Mouse (Mus musculus): ENCODE measurements at regions not wholly inside any gene's neighbourhood (a gene's known extent, or its start where the extent isn't known, plus 50 kb on each side); places are given as distances from the start of the nearest gene placed in this dataset.
"Not testable (repeated sequence)": the region's sequence is repeated elsewhere in the genome, so short reads cannot be mapped to it uniquely, and the experiment has no call there.

- not testable (repeated sequence) for H3K4me3 ChIP-seq (ENCODE audit: insufficient read depth, low read depth, low read length); H3K4me1 ChIP-seq (ENCODE audit: control insufficient read depth, insufficient read depth, insufficient read length, low read length); H3K27ac ChIP-seq (replicated peaks; ENCODE audit: low read depth, low read length)
Measured at GRCm38 (mm10) chr8:118209301-118209700, 74.2 kb upstream of the Cdh13 start.

DNA sequence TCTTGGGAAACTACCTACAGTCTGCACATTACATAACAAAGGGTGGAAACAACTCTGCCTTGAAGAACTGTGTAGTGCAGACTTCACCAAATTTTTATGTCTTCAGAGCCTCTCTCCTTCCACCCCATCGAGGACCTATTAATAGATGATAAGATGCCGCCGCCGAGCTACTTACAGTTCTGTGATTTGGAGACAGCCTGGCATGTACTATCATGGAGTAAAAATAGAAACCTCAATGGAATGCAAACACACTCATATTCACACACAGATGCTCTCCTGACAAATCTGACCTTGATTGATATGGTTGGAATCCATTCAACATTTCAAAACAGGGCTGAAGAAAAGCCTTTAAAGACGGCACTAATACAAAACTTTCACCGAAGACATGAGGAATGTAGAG is 92.7 kb upstream of the Cdh13 start:
- H3K4me1 ChIP-seq (ENCODE audit: control insufficient read depth, insufficient read depth, insufficient read length, low read length): no peaks in the 10 kb centered on the region
- no peak overlapping the region for H3K4me3 ChIP-seq (ENCODE audit: insufficient read depth, low read depth, low read length)
- no peak overlapping the region for H3K27ac ChIP-seq (replicated peaks; ENCODE audit: low read depth, low read length)

- H3K4me1 ChIP-seq (ENCODE audit: control insufficient read depth, insufficient read depth, insufficient read length, low read length): no peaks in the 10 kb centered on the region
- no peak overlapping the region for H3K27ac ChIP-seq (replicated peaks; ENCODE audit: low read depth, low read length)
- no peak overlapping the region for H3K4me3 ChIP-seq (ENCODE audit: insufficient read depth, low read depth, low read length)
Measured at GRCm38 (mm10) chr8:118189226-118189625, 94.3 kb upstream of the Cdh13 start.

- no peak overlapping the region for H3K27ac ChIP-seq (replicated peaks; ENCODE audit: low read depth, low read length)
- no peak overlapping the region for H3K4me3 ChIP-seq (ENCODE audit: insufficient read depth, low read depth, low read length)
- no peaks in the 10 kb centered on the region for H3K4me1 ChIP-seq (ENCODE audit: control insufficient read depth, insufficient read depth, insufficient read length, low read length)
Measured at GRCm38 (mm10) chr8:118169001-118169413, 114.5 kb upstream of the Cdh13 start.

- no peak overlapping the region for H3K27ac ChIP-seq (replicated peaks; ENCODE audit: low read depth, low read length)
- no peaks in the 10 kb centered on the region for H3K4me1 ChIP-seq (ENCODE audit: control insufficient read depth, insufficient read depth, insufficient read length, low read length)
- H3K4me3 ChIP-seq (ENCODE audit: insufficient read depth, low read depth, low read length): no peak overlapping the region
Measured at GRCm38 (mm10) chr8:118162171-118162570, 121.4 kb upstream of the Cdh13 start.

- H3K4me3 ChIP-seq (ENCODE audit: insufficient read depth, low read depth, low read length): no peak overlapping the region
- peaks cover 2% of the 10 kb centered on the region; the same call in 1 of the 2 replicates for H3K4me1 ChIP-seq (ENCODE audit: control insufficient read depth, insufficient read depth, insufficient read length, low read length)
- H3K27ac ChIP-seq (replicated peaks; ENCODE audit: low read depth, low read length): no peak overlapping the region
Measured at GRCm38 (mm10) chr8:118147359-118148205, 136.0 kb upstream of the Cdh13 start.

DNA sequence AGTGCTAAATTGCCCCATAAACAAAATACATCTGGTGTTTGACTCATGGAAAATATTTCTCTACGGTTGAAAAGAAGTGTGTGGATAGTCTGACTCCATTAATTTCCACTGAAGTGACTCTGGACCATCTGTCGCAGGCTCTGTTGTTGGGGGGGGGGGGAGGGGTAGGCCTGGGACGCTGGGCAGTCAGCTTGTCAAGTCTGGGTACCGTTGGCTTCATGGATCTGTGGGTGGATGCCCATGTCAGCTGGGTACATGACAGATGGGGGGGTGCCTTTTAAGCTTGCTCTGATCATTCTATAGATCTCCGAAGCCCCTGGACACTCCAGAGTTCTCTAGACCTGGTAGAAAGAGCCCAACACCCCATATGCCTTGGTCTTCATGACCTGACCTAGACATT is 139.0 kb upstream of the Cdh13 start:
- Histone ChIP-seq H3K4me3 (ENCODE audit: insufficient read depth, low read depth, low read length) (no peak overlapping the region), H3K4me1 (ENCODE audit: control insufficient read depth, insufficient read depth, insufficient read length, low read length) (peaks cover 2% of the 10 kb centered on the region; the same call in 1 of the 2 replicates), H3K27ac (replicated peaks; ENCODE audit: low read depth, low read length) (no peak overlapping the region)

- Histone ChIP-seq H3K27ac (replicated peaks; ENCODE audit: low read depth, low read length) (peak overlapping the region; percentile 97), H3K4me3 (ENCODE audit: insufficient read depth, low read depth, low read length) (no peak overlapping the region), H3K4me1 (ENCODE audit: control insufficient read depth, insufficient read depth, insufficient read length, low read length) (peaks cover 2% of the 10 kb centered on the region; the same call in 1 of the 2 replicates)
Measured at GRCm38 (mm10) chr8:118142311-118142710, 141.2 kb upstream of the Cdh13 start.

GRCm38 (mm10) chr8:118139928-118140327 is 143.6 kb upstream of the Cdh13 start:
- no peak overlapping the region for H3K4me3 ChIP-seq (ENCODE audit: insufficient read depth, low read depth, low read length)
- peaks cover 2% of the 10 kb centered on the region; the same call in 1 of the 2 replicates for H3K4me1 ChIP-seq (ENCODE audit: control insufficient read depth, insufficient read depth, insufficient read length, low read length)
- H3K27ac ChIP-seq (replicated peaks; ENCODE audit: low read depth, low read length): no peak overlapping the region

DNA sequence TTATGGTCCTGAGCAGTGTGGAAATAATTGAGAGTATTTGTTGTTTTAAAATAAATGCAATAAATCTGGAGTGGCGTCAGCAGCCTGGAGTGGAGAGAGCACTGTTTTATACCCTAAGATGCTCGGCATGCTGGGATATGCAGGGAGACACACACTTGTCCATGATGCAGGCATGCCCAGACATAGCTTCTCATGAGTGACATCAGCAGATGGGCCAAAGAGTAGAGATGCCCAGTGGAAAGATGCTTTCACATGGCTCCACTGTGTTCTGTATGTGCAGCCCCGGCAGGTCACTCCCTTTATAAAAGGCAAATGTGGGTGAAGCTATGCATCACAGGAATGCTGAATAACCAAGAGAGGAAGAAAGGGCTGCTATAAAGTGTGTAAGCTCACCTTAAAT is 145.7 kb upstream of the Cdh13 start:
- no peak overlapping the region for H3K27ac ChIP-seq (replicated peaks; ENCODE audit: low read depth, low read length)
- no peaks in the 10 kb centered on the region; the same call in 1 of the 2 replicates for H3K4me1 ChIP-seq (ENCODE audit: control insufficient read depth, insufficient read depth, insufficient read length, low read length)
- H3K4me3 ChIP-seq (ENCODE audit: insufficient read depth, low read depth, low read length): no peak overlapping the region

GRCm38 (mm10) chr8:118124993-118125392 is 158.5 kb upstream of the Cdh13 start:
- Histone ChIP-seq H3K27ac (replicated peaks; ENCODE audit: low read depth, low read length) (no peak overlapping the region), H3K4me3 (ENCODE audit: insufficient read depth, low read depth, low read length) (no peak overlapping the region), H3K4me1 (ENCODE audit: control insufficient read depth, insufficient read depth, insufficient read length, low read length) (no peaks in the 10 kb centered on the region)

DNA sequence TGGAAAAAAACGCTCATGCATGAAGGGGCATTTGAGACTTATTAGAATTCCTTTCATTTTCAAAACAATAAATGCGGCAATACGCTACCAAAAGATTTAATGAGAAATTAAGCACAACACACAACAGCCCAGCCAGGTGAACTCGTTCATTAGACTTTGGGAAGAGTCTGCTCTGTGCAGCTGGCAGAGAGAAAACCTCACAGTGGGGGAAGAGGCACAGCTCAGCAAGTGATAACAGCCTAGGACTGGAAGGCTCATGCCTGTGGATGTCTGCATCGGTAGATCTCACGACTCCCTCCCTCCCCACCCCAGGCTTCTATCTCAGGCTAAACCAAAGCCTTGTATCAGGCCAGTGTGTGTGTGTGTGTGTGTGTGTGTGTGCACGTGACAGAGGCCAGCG is 169.3 kb upstream of the Cdh13 start:
- no peak overlapping the region for H3K4me3 ChIP-seq (ENCODE audit: insufficient read depth, low read depth, low read length)
- peaks cover 3% of the 10 kb centered on the region; the same call in 1 of the 2 replicates for H3K4me1 ChIP-seq (ENCODE audit: control insufficient read depth, insufficient read depth, insufficient read length, low read length)
- no peak overlapping the region for H3K27ac ChIP-seq (replicated peaks; ENCODE audit: low read depth, low read length)

- Histone ChIP-seq H3K4me1 (ENCODE audit: control insufficient read depth, insufficient read depth, insufficient read length, low read length) (no peaks in the 10 kb centered on the region), H3K4me3 (ENCODE audit: insufficient read depth, low read depth, low read length) (no peak overlapping the region), H3K27ac (replicated peaks; ENCODE audit: low read depth, low read length) (no peak overlapping the region)
Measured at GRCm38 (mm10) chr8:118104464-118105050, 179.0 kb upstream of the Cdh13 start.

GRCm38 (mm10) chr8:118101346-118101745 is 182.2 kb upstream of the Cdh13 start:
- Histone ChIP-seq H3K4me3 (ENCODE audit: insufficient read depth, low read depth, low read length) (no peak overlapping the region), H3K27ac (replicated peaks; ENCODE audit: low read depth, low read length) (no peak overlapping the region), H3K4me1 (ENCODE audit: control insufficient read depth, insufficient read depth, insufficient read length, low read length) (no peaks in the 10 kb centered on the region)

- no peaks in the 10 kb centered on the region for H3K4me1 ChIP-seq (ENCODE audit: control insufficient read depth, insufficient read depth, insufficient read length, low read length)
- no peak overlapping the region for H3K27ac ChIP-seq (replicated peaks; ENCODE audit: low read depth, low read length)
- H3K4me3 ChIP-seq (ENCODE audit: insufficient read depth, low read depth, low read length): no peak overlapping the region
Measured at GRCm38 (mm10) chr8:118062736-118063135, 220.8 kb upstream of the Cdh13 start.

DNA sequence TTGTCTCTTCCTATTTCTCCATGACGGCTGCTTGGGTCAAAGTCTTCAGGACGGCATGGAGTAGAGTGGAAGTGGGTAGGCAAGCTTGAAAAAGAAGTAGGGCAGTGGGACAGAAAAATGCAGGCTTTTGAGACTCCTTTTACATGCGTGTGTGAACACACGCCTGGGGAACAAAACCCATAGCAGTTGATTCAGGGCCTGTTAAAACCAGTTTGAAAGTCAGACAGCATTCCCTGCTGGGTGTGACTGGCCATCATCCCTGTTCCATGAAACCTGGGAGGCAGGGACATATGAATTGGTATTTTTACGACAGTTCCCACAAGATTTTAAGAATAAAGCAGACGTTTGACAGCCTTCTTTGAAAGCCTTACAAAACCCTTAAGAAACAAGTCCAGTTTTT is 226.8 kb upstream of the Cdh13 start:
- Histone ChIP-seq H3K27ac (replicated peaks; ENCODE audit: low read depth, low read length) (no peak overlapping the region), H3K4me3 (ENCODE audit: insufficient read depth, low read depth, low read length) (no peak overlapping the region), H3K4me1 (ENCODE audit: control insufficient read depth, insufficient read depth, insufficient read length, low read length) (no peaks in the 10 kb centered on the region)

Measured in brown adipose tissue, adult 24 weeks (tissue).